Mouse (Mus musculus) forebrain, embryonic 10.5 days (tissue): Measurements from ENCODE around the gene Ppp1r13l. TPM values are rescaled to one million over a fixed set of nuclear protein-coding genes. Genes with fewer than 3 reads are reported as not detected.

ENCODE experiments used
- DNase-seq: peaks from one replicate; pipeline ENCODE4 v3.0.0-alpha.2; 2017; ENCODE audit warnings: low spot score; ENCODE audit errors: extremely low spot score
- H3K27ac ChIP-seq: fragments of 300-500 bp; sonication (generic); 2 replicates; pipeline ENCODE4 v1.5.1; 2016; ENCODE audit warnings: mild to moderate bottlenecking
- H3K27me3 ChIP-seq: fragments of 300-500 bp; sonication (generic); 2 replicates; pipeline ENCODE4 v1.6.1; 2016; ENCODE audit warnings: mild to moderate bottlenecking; ENCODE audit not compliant: poor library complexity, severe bottlenecking
- H3K36me3 ChIP-seq: fragments of 300-500 bp; sonication (generic); replicated peaks from 2 replicates; pipeline ENCODE4 v1.6.1; 2016; ENCODE audit warnings: mild to moderate bottlenecking, moderate library complexity
- H3K4me1 ChIP-seq: fragments of 300-500 bp; sonication (generic); 2 replicates; pipeline ENCODE4 v1.6.1; 2016
- H3K4me3 ChIP-seq: fragments of 300-500 bp; sonication (generic); 2 replicates; pipeline ENCODE4 v1.5.1; 2016; ENCODE audit warnings: mild to moderate bottlenecking, moderate library complexity
- H3K9me3 ChIP-seq: fragments of 300-500 bp; sonication (generic); 2 replicates; pipeline ENCODE4 v1.6.1; 2016; ENCODE audit warnings: mild to moderate bottlenecking, moderate library complexity
- WGBS: fragments of 180-500 bp; shearing (Covaris S2); methylation state at CpG from one replicate; pipeline ENCODE4 v1.1.7; 2016; 5-methylcytosine and 5-hydroxymethylcytosine counted together
- polyA plus RNA-seq: library from polyadenylated mRNA; unstranded; fragments of >200 nt; fragmentation: Nextera tagmentation; extraction: Ambion mirVana; gene quantifications from 2 replicates; pipeline ENCODE4 v1.2.1, GENCODE M21; 2016

Gene Ppp1r13l
- polyA plus RNA-seq, 1 experiment from 2014 or later, result 5.4 TPM

GRCm38 (mm10) chr7:19359892-19360641 lies 518 bp downstream of the Ppp1r13l start:
- H3K36me3 ChIP-seq, result peaks cover 30% of the 10 kb centered on the region
- peak overlapping the region; percentile 92 for H3K27ac ChIP-seq
- peaks cover 56% of the 10 kb centered on the region for H3K4me1 ChIP-seq
- WGBS, result under 1% methylated on average over 45 of the region's 45 CpGs
- H3K27me3 ChIP-seq, result peaks cover 18% of the 10 kb centered on the region
- peak overlapping the region; percentile 88 for H3K4me3 ChIP-seq
- H3K9me3 ChIP-seq, result no peaks in the 10 kb centered on the region
- peak; percentile 84 for DNase-seq

GRCm38 (mm10) chr7:19360944-19361343 lies 1.4 kb downstream of the Ppp1r13l start:
- Histone ChIP-seq H3K4me3 (peak overlapping the region; percentile 88), H3K36me3 (peaks cover 23% of the 10 kb centered on the region), H3K27ac (peak overlapping the region; percentile 75), H3K27me3 (peaks cover 18% of the 10 kb centered on the region), H3K9me3 (no peaks in the 10 kb centered on the region), H3K4me1 (peaks cover 56% of the 10 kb centered on the region)
- peak; percentile 89 for DNase-seq
- WGBS, result under 1% methylated on average over 27 of the region's 27 CpGs

- DNase-seq, result peak; percentile 70
- Histone ChIP-seq H3K9me3 (no peaks in the 10 kb centered on the region), H3K4me3 (peak overlapping the region; percentile 88), H3K27me3 (peaks cover 18% of the 10 kb centered on the region), H3K36me3 (peaks cover 15% of the 10 kb centered on the region), H3K27ac (no peak overlapping the region), H3K4me1 (peaks cover 56% of the 10 kb centered on the region)
- WGBS, result 11% methylated on average over 16 of the region's 16 CpGs
These were observed 2.2 kb downstream of the Ppp1r13l start for GRCm38 (mm10) chr7:19361720-19362119.

GRCm38 (mm10) chr7:19362276-19362675 lies 2.7 kb downstream of the Ppp1r13l start:
- H3K9me3 ChIP-seq, result no peaks in the 10 kb centered on the region
- WGBS, result 29% methylated on average over 4 of the region's 4 CpGs
- no peak for DNase-seq
- peaks cover 20% of the 10 kb centered on the region for H3K27me3 ChIP-seq
- peak overlapping the region; percentile 88 for H3K4me3 ChIP-seq
- H3K4me1 ChIP-seq, result peaks cover 56% of the 10 kb centered on the region
- H3K27ac ChIP-seq, result no peak overlapping the region
- peaks cover 9% of the 10 kb centered on the region for H3K36me3 ChIP-seq

GRCm38 (mm10) chr7:19363881-19364280 lies 4.3 kb downstream of the Ppp1r13l start:
- Histone ChIP-seq H3K4me1 (peaks cover 46% of the 10 kb centered on the region), H3K4me3 (peak overlapping the region; percentile 10; the same call in 1 of the 2 replicates), H3K27ac (0 out of 2 replicates have a peak overlapping the region, but pooled peaks have one; percentile 40), H3K36me3 (no peaks in the 10 kb centered on the region), H3K27me3 (peaks cover 31% of the 10 kb centered on the region), H3K9me3 (no peaks in the 10 kb centered on the region)
- peak; percentile 67 for DNase-seq
- 4% methylated on average over 18 of the region's 18 CpGs for WGBS

- Histone ChIP-seq H3K27ac (no peak overlapping the region), H3K27me3 (peaks cover 46% of the 10 kb centered on the region), H3K36me3 (peaks cover under 1% of the 10 kb centered on the region; the same call in 1 of the 2 replicates), H3K9me3 (no peaks in the 10 kb centered on the region), H3K4me3 (no peak overlapping the region), H3K4me1 (peaks cover 48% of the 10 kb centered on the region)
- DNase-seq, result no peak
- WGBS, result 80% methylated on average over 4 of the region's 4 CpGs
These were observed 5.8 kb downstream of the Ppp1r13l start for GRCm38 (mm10) chr7:19365376-19365775.

GRCm38 (mm10) chr7:19368380-19368779 lies 8.8 kb downstream of the Ppp1r13l start:
- WGBS, result 20% methylated on average over 16 of the region's 16 CpGs
- Histone ChIP-seq H3K4me1 (peaks cover 24% of the 10 kb centered on the region), H3K27me3 (peaks cover 41% of the 10 kb centered on the region), H3K36me3 (peaks cover 17% of the 10 kb centered on the region; the same call in 1 of the 2 replicates), H3K4me3 (no peak overlapping the region), H3K9me3 (no peaks in the 10 kb centered on the region), H3K27ac (no peak overlapping the region)
- DNase-seq, result no peak

- Histone ChIP-seq H3K4me3 (peak overlapping the region; percentile 51), H3K9me3 (no peaks in the 10 kb centered on the region), H3K36me3 (peaks cover 26% of the 10 kb centered on the region), H3K27me3 (peaks cover 36% of the 10 kb centered on the region), H3K27ac (peak overlapping the region; percentile 74), H3K4me1 (peaks cover 15% of the 10 kb centered on the region)
- 12% methylated on average over 46 of the region's 46 CpGs for WGBS
- peak; percentile 66 for DNase-seq
These were observed 10.4 kb downstream of the Ppp1r13l start for GRCm38 (mm10) chr7:19369823-19370425.

GRCm38 (mm10) chr7:19373367-19373766 lies 13.8 kb downstream of the Ppp1r13l start:
- no peak overlapping the region for H3K4me3 ChIP-seq
- H3K27ac ChIP-seq, result no peak overlapping the region
- H3K36me3 ChIP-seq, result peaks cover 54% of the 10 kb centered on the region
- H3K27me3 ChIP-seq, result peaks cover 27% of the 10 kb centered on the region
- no peaks in the 10 kb centered on the region for H3K9me3 ChIP-seq
- H3K4me1 ChIP-seq, result peaks cover 13% of the 10 kb centered on the region
- no peak for DNase-seq
- 91% methylated on average over 2 of the region's 2 CpGs for WGBS

GRCm38 (mm10) chr7:19375368-19375767 lies 15.8 kb downstream of the Ppp1r13l start:
- Histone ChIP-seq H3K4me1 (peaks cover 1% of the 10 kb centered on the region; the same call in 1 of the 2 replicates), H3K4me3 (no peak overlapping the region), H3K27me3 (peaks cover 7% of the 10 kb centered on the region), H3K27ac (no peak overlapping the region), H3K36me3 (peaks cover 55% of the 10 kb centered on the region), H3K9me3 (no peaks in the 10 kb centered on the region)
- 81% methylated on average over 18 of the region's 18 CpGs for WGBS
- DNase-seq, result no peak

- Histone ChIP-seq H3K27me3 (0 out of 2 replicates have a peak, but pooled peaks cover under 1% of the 10 kb centered on the region), H3K9me3 (no peaks in the 10 kb centered on the region), H3K36me3 (peaks cover 49% of the 10 kb centered on the region), H3K4me1 (no peaks in the 10 kb centered on the region), H3K4me3 (no peak overlapping the region), H3K27ac (no peak overlapping the region)
- 83% methylated on average over 4 of the region's 4 CpGs for WGBS
- DNase-seq, result no peak
These were observed 16.5 kb downstream of the Ppp1r13l start for GRCm38 (mm10) chr7:19376019-19376418.

- H3K4me3 ChIP-seq, result no peak overlapping the region
- peaks cover 40% of the 10 kb centered on the region for H3K36me3 ChIP-seq
- WGBS, result 80% methylated on average over 8 of the region's 8 CpGs
- H3K4me1 ChIP-seq, result peaks cover 9% of the 10 kb centered on the region
- no peak overlapping the region for H3K27ac ChIP-seq
- no peak for DNase-seq
- no peaks in the 10 kb centered on the region for H3K27me3 ChIP-seq
- H3K9me3 ChIP-seq, result no peaks in the 10 kb centered on the region
These were observed 18.5 kb downstream of the Ppp1r13l start for GRCm38 (mm10) chr7:19378049-19378448.
